Mouse (Mus musculus) thymus, adult 18-20 months (tissue): ENCODE results near the gene Cdc42.

Experiments
- DNase-seq, 2 experiments: peaks; one replicate each; pipeline ENCODE4 v3.0.0; 2022; ENCODE audit warnings: mixed read lengths in 2 of 2

Cdc42 gene

DNA sequence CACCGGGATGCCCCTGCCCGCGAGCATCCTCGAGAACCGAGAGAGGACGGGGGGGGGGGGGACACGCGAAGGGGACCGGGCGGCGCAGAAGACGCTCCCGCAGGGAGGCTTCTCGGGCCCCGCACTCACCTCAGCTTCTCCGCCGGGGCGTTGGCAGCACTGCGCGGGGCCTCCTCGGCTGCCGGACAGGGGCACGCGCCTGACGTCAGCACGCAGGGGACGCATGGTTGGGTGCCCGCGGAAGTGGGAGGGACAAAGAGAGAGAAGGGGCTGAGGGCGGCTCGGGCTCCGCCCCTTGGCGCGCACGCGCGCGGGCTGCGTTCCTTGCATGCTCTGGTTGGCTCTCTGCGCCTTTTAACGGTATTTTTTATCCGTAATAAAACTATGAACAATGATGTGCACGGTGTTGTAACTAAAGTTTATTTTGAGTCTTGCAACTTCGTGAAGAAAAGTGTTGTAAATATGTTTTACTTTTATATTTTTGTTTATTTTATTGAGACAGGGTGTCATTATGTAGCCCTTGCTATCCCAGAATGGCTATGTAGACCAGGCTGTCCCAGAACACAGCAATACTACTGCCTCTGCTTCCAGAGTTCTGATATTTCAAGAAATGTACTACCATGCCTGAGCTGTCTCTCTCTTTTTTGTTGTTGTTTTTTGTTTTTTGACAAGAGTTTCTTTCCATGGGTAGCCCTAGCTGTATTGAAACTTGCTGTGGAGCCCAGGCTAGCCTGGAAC lies at the start of gene Cdc42:
Gene Cdc42 (minus strand): TSS at position 204 of the 738 bp plus-strand sequence.
- peak; percentile 97 to 98 for DNase-seq

DNA sequence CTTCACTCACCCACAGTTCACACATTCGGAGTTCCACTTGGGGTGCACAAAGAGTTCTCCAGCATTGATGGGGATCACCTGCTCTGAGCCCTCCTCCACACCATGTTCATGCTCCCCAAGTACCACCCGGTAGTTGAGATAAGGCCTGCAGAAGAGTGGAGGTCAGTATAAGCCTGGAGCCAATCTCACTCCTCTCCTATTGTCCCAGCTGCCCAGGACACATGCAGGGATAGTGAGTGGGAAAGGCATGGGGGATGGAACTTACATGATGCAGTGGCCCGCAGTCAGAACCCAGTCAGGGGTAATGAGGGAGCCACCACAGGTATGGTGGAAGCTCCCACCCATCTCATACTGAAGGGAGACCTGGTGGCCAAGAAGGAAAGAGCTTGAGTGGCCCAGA lies 48.1 kb upstream of the Cdc42 start:
- no peak for DNase-seq

DNA sequence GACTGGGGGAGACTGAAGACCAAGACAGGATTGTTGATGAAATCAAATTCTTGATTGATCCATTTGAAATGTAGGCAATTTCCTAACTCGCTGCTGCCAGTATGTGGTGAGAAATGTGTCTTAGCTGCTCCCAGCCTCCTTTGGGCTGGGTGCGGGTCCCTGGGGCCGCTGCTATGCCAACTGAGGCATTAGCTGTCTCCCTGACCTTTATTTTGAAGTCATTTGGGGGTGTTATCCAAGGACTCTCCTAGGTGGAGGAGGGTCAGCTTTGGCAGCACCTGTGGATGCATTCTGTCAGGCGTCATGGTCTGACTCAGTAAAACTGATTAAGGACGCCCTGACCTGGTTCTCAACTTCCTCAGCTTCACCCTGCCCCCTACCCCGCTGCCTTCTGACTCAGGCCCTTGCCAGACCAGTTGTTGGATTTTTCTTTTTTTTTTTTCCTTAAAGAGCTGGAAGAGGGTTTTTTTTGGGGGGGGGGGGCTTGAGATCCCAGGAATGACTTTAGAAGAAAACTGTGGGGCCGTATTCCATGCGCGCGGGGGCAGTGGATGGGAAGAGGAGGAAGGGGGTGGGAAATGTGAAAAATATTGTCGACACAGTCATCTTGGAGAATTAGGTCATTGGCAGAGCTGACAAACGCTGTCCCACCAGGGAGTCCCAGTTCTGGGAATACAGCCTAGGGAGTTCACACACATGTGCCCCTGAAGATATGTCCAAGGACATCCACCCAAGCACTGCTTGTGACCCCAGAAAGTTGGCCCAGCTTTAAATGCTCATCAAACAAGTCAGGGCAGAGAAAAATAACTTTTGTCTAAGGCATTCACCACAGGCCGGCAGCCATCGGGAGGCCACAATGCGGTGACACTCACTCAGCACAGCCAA lies 39.4 kb upstream of the Cdc42 start:
- no peak for DNase-seq

DNA sequence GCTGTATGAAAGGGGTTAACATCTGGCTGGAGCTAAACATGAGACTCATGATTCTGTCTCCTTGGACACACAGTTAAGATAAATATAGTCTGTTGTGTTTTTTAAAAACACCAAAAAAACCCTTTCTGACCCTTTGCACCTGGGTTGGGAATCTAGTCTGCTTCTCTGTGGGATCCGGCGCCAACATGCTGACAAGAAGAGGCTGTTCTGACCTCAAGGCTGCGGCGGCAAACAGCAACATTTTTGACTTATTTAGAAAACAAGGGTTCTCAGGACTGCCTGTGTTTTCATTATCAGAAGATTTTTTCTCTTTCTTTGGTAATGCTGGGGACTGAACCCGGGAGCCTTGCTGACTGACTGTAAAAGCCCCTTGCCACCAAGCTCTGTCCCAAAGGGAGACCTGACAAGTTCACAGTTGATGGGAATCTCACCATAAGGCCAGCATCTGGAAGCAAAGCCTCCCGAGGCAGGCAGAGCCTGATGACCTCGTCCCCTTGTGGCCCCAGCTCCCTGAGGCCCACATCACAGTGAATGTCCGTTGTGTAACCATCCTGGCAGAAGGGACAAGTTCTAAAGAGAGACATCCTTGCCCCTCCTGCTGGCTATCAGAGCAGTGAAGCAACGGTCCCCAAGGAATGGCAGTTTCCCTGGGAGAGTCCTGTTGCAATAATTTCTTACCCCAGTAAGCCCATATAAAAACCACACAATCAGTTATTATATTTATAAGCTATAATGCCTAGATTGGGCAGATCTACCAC lies 36.0 kb upstream of the Cdc42 start:
- DNase-seq, result no peak

DNA sequence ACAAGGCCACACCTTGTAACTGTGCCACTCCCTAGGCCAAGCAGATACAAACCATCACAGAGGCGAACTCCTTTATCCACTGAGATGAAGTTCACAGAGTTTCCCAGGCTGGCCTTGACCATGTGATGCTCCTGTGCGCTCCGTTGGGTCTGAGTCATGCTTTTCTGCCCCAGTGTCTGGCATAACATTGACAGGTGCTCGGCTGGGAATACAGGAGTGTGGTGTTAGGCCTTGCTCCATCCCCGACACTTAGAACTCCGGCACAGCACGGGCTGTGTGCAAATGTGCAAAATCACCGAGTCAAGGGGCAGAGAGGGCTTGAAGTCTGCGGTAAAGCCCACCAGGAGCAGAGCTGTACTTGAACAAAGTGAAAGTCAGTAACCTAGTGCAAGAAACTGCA lies 35.4 kb upstream of the Cdc42 start:
- no peak for DNase-seq

DNA sequence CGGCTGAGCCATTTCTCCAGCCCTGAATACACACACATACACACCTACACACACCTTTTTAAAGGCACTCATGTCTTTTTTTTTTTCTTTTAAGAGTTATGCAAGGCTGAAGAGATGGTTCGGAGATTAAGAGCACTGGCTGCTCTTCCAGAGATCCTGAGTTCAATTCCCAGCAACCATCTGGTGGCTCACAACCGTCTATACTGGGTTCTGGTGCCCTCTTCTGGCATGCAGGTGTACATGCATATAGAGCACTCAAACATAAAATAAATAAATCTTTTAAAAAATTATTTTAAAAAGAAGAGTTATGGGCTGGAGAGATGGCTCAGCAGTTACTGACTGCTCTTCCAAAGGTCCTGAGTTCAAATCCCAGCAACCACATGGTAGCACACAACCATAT lies 33.8 kb upstream of the Cdc42 start:
- no peak for DNase-seq

DNA sequence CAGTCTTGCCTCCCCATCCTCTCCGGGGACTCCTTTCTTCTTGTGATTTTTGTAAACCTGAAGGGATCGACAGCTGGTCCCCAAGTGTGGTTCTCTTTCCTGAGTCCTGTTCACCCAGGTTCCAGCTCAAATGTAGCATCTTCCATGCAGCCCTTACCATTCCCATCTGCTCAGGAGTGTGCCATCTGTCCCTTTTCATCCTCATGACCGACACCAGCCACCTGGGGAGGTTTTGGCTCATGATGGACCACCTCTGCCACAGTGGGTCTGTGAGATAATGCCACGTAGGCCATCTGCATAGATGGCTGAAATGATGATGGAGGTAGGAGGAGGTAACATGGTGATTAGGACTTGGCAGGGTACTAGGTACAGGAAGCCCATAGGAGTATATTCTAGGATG lies 32.7 kb upstream of the Cdc42 start:
- no peak for DNase-seq

DNA sequence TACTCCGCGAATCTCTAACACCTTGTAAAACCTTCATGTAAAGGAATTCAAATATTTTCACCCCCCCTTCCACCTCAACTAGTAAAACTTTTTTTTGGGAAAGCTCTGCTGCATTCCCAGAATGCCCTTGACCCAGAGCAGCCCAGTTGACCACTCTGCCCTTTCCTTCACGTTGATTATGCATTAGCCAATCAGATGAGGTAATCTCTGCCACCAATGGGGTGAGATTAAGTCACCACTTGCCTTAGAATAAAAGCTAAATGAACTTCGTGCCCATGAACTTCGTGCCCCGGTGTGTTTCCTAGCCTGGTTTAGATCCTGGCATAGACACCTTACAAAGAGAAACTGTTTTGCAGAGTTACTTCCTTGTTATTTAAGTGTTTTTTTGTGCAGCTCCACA lies 31.5 kb upstream of the Cdc42 start:
- no peak for DNase-seq

DNA sequence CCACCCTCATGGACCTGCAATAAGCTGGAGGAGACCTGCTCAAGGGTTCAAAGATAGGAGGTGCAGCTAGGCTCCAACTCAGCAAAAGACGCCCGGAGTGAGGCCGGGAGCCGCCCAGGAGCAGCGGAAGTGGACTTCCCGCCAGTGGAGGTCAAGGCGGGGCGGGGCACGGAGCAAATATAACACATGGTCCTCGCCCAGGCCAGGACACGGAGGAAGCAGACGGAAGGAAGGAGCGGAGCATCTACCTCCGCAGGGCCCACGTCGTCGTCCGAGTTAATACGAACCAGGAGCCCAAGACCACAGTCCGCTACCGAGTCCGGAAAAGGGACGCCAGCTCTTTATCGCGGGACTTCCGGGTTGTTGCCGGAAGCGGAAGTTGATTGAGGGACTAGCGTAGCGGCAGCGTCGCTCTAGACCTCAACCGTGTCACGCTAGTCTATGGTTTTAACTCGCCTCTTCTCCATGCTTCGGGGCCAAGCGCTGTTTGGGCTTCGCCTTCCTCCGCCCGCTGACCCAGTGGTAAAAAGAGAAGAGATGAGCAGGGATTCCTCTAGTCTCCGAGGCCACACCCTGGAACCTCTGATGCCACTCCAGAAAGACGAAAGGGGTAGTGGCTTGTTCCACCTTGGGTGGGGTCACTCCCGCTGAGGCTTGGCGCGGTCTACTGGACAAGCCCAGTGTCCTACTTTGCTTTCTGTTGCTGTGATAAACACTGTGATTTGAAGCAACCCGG lies 30.7 kb upstream of the Cdc42 start:
- peak; percentile 67 to 80 for DNase-seq

DNA sequence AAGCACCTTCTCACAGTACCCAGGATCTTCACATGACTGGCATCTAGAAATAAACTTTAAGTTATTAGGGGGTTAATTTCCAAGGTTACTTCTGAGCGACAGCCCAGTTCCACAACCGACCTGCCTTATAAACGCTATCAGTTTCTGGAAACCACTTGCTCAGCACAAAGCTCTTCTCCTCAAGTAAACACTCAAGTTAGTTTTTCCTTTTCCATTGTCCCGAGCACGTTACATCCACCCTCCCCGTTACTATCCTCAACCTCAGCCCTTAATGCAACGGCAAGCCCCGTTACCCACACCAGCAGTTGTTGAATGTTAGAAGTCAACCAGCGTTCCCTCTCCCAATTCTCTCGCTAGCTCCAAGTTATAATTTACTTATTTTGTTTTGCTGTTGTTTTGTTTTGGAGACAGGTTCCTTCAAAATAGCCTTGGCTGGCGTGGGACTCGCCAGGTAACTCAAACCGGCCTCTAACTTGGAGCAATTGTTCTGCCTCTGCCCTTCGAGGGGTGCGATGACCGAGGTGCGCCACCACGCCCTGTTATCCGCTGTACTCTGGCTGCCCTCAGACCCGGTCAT lies 30.1 kb upstream of the Cdc42 start:
- no peak for DNase-seq

DNA sequence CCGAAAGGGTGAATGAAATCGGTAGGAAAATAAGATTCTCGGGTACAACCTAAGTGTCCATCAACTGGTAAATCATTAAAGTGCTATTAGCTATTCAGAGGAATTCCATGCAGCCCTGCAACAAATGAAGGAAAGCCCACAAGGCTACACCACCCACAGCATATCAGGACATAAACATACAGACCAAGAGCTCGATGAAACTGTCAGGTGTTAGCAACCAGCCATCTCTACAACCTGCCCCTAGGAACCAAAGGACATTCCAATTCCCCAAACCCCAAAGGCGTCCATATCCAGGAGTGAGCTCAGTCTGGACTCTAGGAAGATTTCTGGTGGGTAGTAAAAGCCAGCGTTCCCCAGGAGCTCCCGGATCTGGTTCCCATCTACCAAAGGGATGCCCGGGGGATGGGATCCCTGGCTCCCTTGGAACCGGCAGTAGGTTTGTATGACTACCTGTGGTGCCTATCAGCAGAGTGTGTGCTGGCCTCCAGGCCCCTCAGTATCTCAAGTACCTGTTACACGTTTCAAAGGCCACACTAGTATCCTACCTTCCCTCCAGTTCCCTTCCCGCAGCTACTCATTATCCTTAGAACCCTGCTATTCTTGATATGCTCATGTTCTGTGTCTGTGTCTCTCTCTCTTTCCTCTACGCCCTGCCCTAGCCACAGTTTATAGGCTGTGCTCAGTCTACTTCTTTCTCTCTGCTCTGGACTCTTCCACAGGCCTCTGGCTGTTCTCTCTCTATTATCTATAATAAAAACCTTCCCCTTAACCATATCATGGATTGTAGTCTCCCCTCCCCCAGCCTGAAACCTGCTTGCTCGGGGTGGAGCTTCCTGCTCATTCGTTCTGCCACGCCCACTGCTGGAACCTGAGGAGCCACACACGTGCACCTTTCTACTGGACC lies 23.4 kb upstream of the Cdc42 start:
- DNase-seq, result no peak

DNA sequence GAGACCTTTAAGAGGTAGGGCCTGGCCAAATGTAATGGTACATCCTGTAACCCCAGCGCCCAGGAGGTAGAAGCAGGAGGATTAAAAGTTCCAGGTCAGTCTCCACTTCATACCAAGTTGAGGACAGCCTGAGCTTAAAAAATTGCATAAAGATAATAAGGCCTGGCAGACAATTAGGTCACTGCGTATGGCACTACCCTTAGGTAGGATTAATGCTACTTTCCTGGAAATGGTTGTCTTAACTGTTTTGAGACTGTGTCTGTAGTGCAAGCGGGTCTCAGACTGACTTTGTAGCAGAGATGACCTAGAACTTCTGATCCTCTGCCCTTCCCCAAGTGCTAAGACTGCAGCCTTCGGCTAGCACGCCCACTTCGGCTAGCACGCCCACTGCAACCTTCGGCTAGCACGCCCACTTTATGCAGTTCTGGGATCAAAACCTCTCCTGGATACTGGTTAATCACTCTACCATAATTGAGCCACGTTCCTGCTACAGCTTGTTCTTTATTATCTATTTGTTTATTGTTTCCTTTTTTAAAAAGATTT lies 22.3 kb upstream of the Cdc42 start:
- no peak for DNase-seq

DNA sequence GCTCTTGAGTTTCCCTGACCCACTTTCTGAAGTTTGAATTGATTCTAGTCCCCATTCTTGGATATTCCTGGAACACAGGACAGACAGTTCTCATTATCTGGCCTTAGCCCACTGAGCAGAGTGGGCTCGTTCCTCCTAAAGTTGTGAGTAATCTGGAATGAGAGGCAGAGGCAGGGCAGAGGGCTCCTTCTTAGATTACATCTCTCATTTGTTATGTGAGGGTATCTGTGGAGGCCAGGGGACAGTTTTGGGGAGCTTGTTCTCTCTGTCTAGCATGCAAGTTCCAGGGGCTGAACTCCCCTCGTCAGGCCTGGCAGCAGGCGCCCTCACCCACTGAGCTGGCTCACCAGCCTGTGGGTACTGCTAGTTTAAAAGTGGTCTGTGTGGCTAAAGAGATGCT lies 21.6 kb upstream of the Cdc42 start:
- no peak for DNase-seq

DNA sequence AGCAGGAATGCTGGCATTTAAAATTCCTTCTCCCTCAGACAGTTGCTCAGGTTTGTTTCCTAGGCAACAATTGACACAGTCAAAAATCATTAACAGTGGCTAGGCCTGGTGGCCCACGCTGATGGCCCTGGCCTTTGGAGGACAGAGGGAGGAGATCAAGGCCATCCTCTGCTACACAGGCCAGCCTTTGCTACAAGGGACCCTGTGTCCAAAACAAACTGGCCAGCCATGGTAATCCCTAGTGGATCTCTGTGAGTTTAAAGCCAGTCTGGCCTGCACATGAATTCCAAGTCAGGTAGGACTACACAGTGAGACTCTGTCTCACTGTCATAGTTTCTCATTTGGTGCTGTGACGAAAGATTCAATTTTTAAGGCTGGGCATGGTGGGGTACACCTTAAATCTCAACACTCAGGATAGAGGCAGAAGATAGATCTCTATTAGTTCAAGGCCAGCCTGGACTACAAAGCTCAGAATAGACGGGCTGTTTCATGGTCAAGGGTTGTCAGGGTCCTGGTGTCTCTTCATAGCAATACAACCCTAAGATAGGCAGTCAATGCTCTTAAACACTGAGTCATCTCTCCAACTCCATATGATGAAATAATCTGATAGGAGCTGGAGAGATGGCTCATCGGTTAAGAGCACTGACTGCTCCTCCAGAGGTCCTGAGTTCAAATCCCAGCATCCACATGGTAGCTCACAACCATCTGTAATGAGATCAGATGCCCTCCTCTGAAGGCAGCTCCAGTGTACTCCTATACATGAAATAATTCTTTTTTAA lies 20.2 kb upstream of the Cdc42 start:
- DNase-seq, result no peak

DNA sequence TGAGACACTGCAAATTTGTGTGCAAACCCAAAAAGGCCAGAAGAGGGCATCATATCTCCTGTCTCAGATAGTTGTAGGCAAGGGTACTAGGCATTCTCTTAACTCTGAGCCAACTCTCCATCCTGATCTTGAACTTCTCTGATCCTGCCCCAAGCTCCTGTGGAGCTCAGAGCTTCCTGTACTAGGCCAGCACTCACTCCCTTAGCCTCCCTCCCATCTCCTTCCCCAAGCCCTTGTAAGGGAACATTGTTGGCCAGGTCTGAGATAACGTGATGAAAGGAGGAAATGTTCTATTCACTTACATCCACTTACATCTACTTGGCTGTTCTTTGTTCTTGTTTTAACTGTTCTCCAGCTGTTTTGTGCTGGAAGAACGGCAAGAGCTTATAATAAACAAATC lies 19.3 kb upstream of the Cdc42 start:
- no peak for DNase-seq

DNA sequence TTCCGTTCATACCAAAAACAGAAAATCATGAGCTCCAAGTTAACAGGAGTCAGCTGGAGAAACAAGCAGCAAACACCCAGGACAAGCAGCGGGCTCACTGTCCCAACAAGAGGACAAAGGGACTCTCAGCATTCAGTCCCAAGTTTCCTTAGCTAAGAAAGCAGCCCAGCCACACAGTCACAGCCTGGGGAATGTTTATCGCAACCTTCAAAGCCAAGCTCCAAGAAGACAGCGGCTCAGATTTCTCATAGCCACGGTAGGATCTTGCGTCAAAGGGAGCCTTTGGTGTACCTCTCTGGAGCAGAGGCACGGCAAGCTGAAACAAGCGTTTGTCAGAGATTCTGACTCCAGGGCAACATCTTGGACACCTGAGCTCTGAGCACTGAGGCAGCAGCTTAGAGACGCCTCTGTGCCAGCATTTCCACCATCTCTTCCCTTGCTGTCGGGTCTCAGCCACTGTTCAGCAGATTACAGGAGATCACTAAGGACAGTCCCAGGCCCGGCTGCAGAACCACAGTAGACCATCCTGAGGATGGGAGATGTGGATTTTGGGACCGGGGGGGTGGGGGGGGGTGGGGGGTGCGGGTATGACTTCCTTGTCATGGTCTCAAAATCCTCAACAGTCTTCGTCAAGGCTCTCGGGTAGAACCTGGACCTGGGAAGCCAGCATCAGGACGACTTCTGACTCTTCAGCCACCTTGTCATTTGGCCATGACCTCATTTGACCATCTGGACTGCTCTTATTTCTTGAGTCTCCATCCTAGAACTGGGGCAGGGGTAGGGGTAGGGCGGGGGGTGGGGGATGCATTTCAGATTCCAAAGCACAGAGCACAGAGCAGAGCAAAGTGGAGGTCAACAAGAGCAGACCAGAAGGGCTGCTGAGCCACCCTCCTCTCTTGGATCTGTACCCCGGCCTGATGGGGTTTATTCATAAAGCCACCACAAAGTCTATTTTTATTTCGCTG lies 18.1 kb upstream of the Cdc42 start:
- DNase-seq, result no peak

DNA sequence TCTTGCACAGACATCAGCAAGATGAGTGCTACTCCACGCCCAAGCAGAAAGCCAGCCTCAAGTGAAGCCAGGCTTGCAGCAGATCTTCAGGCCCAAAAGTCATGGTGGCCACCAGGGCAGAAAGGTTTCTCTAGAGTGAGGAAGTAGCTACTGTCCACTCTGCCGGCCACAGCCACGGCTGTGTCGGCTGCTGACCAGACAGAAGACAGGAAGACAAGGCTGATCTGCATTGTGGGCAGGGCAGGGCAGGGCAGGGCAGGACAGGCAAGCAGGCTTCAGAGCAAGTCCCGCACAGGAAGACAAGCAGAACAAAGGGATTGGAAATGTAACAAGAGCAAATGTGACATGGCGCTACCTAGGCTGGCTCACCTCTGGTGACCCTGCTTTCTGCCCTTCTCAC lies 16.2 kb upstream of the Cdc42 start:
- no peak for DNase-seq

DNA sequence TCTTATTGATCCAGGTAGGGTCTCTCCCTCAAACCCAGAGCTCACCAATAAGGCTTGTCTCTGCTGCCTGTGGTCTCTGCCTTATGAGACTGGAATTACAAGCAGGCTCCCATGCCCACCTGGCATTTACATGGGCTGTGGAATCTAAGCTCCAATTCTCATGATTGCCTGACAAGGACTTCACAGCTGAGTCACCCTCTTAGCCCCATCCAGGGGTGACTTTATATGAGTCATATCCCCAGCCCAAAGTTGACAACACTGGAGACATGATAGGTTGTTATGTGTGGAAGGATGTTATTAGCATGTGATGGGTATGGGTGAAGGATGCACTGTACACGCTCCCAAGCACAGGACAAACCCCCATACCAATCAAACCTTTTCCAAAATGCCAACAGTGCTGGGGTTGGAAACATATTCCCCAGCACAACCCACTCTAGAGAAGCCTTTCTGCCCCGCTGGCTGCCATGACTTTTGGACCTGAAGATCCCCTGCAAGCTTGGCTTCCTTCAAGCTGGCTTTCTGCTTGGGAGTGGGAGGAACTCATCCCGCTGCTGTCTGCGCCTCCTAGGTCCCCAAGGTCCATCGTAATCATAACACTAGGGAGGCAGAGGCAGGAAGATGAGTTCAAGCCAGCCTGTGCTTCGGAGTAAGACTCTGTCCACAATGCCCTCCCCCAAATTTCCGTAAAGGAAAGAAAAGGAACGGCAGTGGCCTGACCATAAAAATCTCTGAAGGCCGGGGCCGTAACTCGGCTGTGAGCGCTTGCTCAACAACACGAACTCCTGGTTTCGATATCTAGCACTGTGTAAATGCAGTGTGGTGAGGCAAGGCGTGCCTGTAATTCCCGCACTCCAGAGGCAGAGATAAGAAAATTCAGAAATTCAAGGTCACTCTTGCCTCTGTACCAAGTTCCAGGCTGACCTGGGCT lies 14.3 kb upstream of the Cdc42 start:
- DNase-seq, result no peak
